Mouse (Mus musculus): ENCODE data around the gene Fgfr1op. TPM values are rescaled to one million over a fixed set of nuclear protein-coding genes. Genes with fewer than 3 reads are reported as not detected.
A peak's percentile ranks its signal among the peaks of the same experiment; 100 is the strongest.
"Not testable (repeated sequence)": the region's sequence is repeated elsewhere in the genome, so short reads cannot be mapped to it uniquely, and the experiment has no call there.

Fgfr1op gene
- 25.3 and 26.4 TPM in 2 replicates for polyA plus RNA-seq (2015; fragmentation: Nextera tagmentation; extraction: Ambion mirVana)

DNA sequence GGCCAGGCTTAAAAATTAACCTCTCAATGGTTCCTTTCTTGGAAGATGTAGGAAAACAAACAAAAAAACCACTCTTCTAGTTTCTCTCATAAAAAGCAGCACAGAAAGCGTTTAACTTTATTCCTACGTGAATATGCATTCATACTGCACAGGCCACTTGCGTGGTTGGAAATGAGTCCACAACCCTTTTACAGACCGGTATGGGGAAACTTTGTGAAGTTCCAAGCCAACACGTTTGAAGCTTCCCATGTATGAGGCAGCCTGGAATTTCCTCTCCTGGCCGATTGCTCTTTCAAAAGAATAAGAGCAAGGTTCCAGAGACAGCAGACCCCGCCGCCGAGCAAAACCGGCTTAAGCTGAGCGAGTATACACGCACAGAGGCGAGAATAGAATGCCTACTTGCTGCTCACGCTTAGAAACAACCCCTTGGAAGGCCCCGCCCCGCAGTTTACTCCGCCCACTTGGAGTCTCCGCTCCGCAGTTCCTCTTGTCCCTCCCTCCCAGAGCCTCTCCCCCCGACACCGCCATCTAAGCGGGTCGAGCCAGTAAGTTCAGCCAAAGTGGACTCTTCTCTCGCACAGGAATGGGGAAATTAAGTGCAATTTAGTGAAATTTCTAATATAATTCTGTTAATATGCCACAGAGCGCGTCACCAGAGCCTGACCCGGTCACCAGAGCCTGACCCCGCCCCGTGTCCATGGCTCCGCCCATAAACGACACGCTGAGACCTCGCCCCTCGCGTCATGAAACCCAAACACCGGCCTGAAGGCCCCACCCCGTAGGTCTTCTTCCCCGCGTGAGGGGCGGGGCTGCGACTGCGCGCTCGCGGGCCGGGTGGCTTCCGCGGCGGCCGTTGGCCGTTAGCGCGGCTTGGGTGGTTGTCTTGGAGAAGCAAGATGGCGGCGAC lies at the start of gene Fgfr1op:
Gene Fgfr1op (plus strand): TSS at position 801 of the 907 bp plus-strand sequence.
- H3K27me3 ChIP-seq (replicated peaks); H3K36me3 ChIP-seq (replicated peaks); H3K4me1 ChIP-seq; H3K9me3 ChIP-seq: not testable (repeated sequence)
- ATAC-seq (replicated peaks) = peak; percentile 97
- peak within 1 kb of the TSS; percentile 72; the same call in 1 of the 2 replicates for H3K27ac ChIP-seq
- H3K4me3 ChIP-seq = peak within 1 kb of the TSS; percentile 51
- H3K9ac ChIP-seq = peak within 1 kb of the TSS; percentile 55
- peak within 1 kb of the TSS; percentile 47 for H3K4me2 ChIP-seq
- WGBS = under 1% methylated on average over 20 of the region's 55 CpGs

DNA sequence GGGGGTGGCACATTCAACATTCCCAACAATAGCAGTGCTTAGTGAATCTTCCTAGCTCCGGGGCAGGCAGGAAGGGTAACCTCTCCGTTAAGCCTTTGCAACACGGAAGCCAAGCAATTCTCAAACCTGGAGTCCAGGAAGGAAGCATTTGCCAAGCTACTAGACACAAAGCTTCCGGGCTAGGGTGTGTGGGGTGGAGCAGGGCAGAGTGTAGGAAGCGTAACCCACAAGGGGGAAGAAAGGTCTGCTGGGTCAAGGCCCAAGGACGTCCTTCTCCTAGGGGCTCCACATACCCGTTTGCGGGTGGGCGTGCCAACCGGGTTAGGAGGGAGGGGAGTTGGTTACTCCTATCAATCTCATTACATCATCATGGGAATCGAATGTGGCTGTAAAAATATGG lies 48.9 kb upstream of the Fgfr1op start:
- not testable (repeated sequence) for ATAC-seq (replicated peaks)
- WGBS = 79% methylated on average over 8 of the region's 11 CpGs

DNA sequence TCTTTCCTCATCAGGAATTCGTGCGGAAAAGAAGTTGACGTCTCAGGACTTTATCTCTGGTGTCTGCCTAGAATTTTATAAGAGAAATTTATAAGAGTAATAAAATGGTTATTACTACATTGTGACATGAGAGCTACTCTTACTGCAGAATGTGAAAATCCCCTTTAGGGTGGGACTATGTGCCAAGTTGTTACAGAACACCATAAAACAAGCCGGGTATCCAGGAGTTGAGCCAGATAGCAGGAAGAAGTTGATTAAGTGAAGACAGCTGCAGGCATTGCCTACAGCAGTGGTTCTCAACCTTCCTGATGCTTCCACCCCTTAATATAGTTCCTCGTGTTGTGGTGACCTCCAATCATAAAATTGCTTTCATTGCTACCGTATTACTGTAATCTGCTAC lies 48.4 kb upstream of the Fgfr1op start:
- WGBS = no CpG with 5 or more reads among the region's 6 CpGs
- not testable (repeated sequence) for ATAC-seq (replicated peaks); H3K4me2 ChIP-seq; H3K4me1 ChIP-seq; H3K36me3 ChIP-seq (replicated peaks); H3K27me3 ChIP-seq (replicated peaks); H3K9me3 ChIP-seq; H3K9ac ChIP-seq; H3K4me3 ChIP-seq; H3K27ac ChIP-seq

More for the DNA sequence above, 48.9 kb upstream of the Fgfr1op start:
- not testable (repeated sequence) for H3K4me1 ChIP-seq; H3K4me2 ChIP-seq; H3K27ac ChIP-seq; H3K36me3 ChIP-seq (replicated peaks); H3K4me3 ChIP-seq; H3K27me3 ChIP-seq (replicated peaks); H3K9ac ChIP-seq; H3K9me3 ChIP-seq

DNA sequence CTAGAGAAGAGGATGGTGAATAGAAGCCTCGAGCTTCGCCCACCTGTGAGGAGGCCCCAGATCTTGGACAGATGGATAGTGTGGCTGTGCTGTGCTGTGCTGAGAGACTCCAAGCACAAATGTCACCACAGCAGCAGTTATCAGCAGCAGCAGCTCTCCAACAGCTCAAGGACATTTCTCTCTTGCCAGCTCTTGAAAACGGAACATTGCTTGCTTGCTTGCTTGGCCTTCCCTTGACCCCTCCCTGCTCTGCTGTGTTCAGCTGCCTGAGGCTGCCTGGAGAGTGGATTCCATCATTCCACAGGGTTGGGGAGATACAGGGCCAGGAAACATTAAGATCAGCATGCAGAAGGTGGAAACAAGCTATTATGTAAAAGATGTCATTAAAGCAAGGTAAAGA lies 42.3 kb upstream of the Fgfr1op start:
- H3K4me1 ChIP-seq; H3K27ac ChIP-seq; H3K4me3 ChIP-seq; H3K9me3 ChIP-seq; H3K4me2 ChIP-seq; H3K9ac ChIP-seq; H3K27me3 ChIP-seq (replicated peaks); ATAC-seq (replicated peaks); H3K36me3 ChIP-seq (replicated peaks): not testable (repeated sequence)
- no CpG with 5 or more reads among the region's 3 CpGs for WGBS

DNA sequence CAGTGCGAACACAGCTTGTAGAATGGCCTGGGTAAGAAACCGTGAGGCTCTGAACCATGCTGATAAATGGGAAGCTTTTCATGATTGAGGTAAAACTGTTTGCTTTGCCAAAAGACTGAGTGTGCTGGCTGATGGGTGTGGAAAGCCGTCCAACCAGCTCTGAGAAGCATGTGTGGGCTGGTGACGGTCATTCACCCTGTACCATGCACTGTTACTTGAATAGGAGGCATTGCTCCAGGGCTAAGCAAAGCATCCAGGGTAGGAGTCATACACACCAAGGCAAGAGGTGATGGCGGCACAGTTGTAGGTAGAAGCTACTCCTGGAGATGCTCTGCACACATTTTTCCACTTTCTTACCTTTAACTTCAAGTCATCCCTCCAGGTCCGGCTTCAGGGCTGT lies 40.7 kb upstream of the Fgfr1op start:
- H3K4me1 ChIP-seq; H3K9ac ChIP-seq; H3K4me2 ChIP-seq; H3K4me3 ChIP-seq; H3K27ac ChIP-seq; H3K27me3 ChIP-seq (replicated peaks); H3K9me3 ChIP-seq; H3K36me3 ChIP-seq (replicated peaks); ATAC-seq (replicated peaks): not testable (repeated sequence)
- WGBS = 83% methylated on average over 3 of the region's 6 CpGs

DNA sequence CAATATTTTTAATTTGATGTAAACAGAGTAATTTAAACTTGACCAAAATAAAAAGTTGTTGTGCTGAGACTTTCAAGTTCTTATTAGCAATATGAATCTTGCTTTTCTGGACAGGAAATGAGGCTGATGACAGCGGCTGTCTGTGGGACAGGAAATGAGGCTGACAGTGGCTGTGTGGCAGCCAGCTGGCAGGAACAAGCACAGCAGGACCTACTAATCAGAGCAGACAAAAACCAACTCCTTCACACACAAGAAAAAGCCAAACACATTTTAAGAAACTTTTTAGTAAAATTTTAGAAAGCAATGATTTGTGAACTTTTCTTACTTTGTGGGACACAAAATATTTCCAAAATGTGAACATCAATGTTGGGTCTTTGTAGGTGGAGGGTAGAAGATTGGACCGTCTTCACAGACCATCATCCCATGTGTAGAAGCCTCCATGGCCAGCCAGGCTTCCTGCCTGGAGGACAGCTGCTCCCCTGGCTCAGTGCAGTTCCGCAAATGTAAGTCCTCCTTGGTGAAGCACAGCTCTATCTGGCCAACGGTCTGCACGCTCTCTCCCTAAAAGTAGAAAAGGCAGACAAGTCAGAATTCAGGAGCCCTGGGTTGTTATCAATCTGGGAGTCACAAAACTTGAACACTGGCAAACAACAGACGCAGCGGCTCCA lies 36.8 kb upstream of the Fgfr1op start:
- not testable (repeated sequence) for H3K9ac ChIP-seq; H3K36me3 ChIP-seq (replicated peaks); H3K4me2 ChIP-seq; H3K27ac ChIP-seq; ATAC-seq (replicated peaks); H3K27me3 ChIP-seq (replicated peaks); H3K4me3 ChIP-seq; H3K4me1 ChIP-seq; H3K9me3 ChIP-seq
- WGBS = 91% methylated on average over 1 of the region's 7 CpGs

DNA sequence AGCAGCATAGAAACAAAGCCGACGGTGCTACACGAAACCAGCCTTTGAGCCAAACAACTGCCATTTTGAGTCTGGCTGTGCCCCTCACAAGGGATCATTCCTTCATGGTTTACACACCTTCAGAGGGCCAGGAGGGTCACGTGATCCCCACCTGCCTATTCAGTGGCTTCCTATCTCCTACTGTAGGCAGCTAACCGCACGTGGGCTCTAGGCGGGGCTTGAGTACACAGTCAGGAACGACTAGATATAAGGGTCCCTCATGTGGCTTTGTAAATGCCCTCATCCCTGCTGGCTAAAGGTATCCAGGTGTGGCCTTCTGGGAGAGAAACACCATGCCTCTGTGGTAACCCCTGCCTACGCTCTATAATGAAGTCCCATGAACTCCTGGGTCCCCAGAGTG lies 35.7 kb upstream of the Fgfr1op start:
- not testable (repeated sequence) for ATAC-seq (replicated peaks); H3K9ac ChIP-seq
- 83% methylated on average over 9 of the region's 9 CpGs for WGBS

DNA sequence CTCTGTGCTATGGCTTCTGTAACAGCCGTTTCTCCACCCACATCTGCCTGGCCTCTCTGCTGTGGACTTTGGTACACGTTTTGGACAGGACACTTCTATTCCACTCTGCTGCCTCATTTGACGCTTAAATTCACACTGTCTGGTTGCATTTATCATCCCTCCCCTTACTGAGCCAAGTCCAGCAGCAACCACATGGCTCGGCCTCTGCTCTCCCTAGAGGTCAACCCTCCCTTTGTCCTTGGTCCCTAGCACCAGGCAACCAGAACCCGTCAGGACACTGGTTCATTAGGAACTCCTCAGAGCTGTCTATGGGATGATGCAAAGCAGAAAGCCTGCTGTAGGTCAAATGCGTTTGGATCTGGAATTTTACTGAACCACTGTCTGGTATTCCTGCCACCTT lies 34.5 kb upstream of the Fgfr1op start:
- not testable (repeated sequence) for H3K36me3 ChIP-seq (replicated peaks); H3K9ac ChIP-seq; H3K27me3 ChIP-seq (replicated peaks); H3K9me3 ChIP-seq; H3K4me1 ChIP-seq; H3K4me3 ChIP-seq; H3K27ac ChIP-seq; ATAC-seq (replicated peaks); H3K4me2 ChIP-seq
- no CpG with 5 or more reads among the region's 6 CpGs for WGBS

More for the DNA sequence above, 35.7 kb upstream of the Fgfr1op start:
- H3K27ac ChIP-seq; H3K4me1 ChIP-seq; H3K4me2 ChIP-seq; H3K27me3 ChIP-seq (replicated peaks); H3K4me3 ChIP-seq; H3K36me3 ChIP-seq (replicated peaks); H3K9me3 ChIP-seq: not testable (repeated sequence)

DNA sequence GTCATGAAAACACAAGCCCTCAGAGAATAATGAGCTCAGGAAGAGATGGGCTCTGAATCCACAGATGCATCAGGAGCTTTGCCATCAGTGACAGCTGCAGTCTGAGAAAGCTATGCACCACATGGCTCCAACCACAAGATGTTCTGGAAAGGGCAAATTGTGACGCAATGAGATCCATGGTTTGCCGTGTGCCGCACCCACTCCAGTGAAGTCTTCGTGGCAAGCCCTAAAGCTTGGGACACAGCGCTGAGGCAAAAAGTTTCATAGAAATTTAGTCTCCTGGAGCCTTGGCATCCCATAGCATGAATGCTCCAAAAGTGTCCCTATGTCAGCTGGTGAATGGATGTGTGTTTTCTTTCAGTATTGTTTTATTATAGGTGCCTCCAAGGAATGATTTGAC lies 27.2 kb upstream of the Fgfr1op start:
- not testable (repeated sequence) for H3K27me3 ChIP-seq (replicated peaks); ATAC-seq (replicated peaks); H3K4me3 ChIP-seq; H3K9ac ChIP-seq; H3K9me3 ChIP-seq; H3K4me1 ChIP-seq; H3K36me3 ChIP-seq (replicated peaks); H3K27ac ChIP-seq; H3K4me2 ChIP-seq
- 95% methylated on average over 5 of the region's 5 CpGs for WGBS

DNA sequence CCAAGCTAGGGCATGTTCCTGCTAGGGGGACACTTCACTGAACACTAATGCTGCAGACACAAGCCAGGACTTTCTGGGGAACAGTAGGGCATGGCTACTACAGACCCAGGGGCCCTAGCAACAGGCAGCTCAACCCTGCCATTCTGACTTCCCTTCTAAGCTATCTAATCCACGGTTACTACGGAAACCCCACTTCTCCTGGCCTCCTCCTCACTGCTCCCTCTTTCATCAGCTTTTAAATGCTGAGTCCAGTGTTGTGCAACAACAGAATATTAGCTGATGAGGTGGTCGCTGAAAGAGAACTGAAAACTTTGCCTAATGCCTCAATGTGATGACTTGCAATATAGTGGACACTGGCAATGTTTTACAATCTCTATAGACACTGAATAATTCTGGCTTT lies 25.1 kb upstream of the Fgfr1op start:
- H3K4me3 ChIP-seq; H3K9ac ChIP-seq; H3K4me2 ChIP-seq; H3K36me3 ChIP-seq (replicated peaks); H3K9me3 ChIP-seq; H3K27me3 ChIP-seq (replicated peaks); ATAC-seq (replicated peaks); H3K4me1 ChIP-seq; H3K27ac ChIP-seq: not testable (repeated sequence)
- 26% methylated on average over 3 of the region's 3 CpGs for WGBS

DNA sequence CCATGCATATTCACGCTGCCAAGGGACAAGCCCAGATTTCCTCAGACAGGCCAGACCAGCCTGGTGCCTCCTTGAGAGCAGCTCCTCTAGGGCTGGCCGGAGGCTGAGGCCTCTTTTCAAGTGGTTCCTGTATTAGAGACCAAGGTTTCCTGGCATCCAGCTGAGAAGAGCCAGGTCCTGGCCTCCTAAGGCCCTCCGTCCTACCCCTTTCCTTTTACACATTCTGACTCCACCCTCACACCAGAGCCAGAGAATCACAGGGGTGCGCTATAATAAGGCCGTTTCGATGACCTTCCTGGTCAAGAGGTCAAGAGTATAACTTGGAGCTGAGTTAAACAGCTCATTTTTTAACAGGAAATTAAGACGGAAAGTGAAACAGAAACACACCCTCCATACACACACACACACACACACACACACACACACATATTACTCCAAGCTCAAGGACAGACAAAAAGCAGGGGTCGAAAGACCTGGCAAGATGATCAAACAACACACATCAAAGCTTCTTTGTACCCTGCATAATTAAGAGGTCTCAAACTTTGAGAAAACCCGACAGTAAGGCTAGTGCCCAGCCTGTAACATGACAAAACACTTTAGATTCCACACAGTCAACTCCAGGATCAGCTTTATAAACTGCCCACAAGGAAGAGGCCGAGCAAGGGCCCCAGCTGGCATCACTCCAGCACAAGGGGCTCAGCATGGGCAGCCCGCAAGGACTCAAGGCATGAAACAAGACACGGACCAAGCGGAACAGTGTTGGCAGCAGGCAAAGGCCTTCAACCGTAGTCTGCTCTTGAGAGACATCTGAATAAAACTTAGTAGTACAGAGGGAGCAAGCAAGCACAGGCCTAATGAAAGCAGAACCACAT lies 21.3 kb upstream of the Fgfr1op start:
- not testable (repeated sequence) for H3K9ac ChIP-seq; H3K9me3 ChIP-seq; H3K36me3 ChIP-seq (replicated peaks); ATAC-seq (replicated peaks); H3K27ac ChIP-seq; H3K4me3 ChIP-seq; H3K4me1 ChIP-seq; H3K4me2 ChIP-seq; H3K27me3 ChIP-seq (replicated peaks)
- whole genome bisulfite sequencing = 47% methylated on average over 13 of the region's 14 CpGs

DNA sequence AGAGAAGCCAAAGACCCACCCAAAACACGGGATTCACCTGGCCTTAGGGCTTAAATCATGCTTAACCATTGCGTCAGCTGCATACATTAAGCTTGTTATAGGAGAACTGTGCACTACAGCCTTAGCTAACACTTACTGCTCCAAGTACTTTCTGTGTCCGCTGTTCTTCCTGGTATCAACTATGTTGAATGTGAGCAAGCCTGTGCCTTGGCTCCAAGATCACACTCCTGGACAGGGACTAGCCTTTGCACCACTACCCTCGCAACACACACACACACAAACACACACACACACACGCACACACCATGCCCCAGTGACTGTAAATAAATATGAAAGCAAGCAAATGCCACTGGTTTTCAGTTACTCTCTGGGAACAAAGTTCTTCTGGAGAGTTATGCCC lies 18.4 kb upstream of the Fgfr1op start:
- not testable (repeated sequence) for H3K9ac ChIP-seq; H3K4me1 ChIP-seq; ATAC-seq (replicated peaks); H3K27me3 ChIP-seq (replicated peaks); H3K36me3 ChIP-seq (replicated peaks); H3K9me3 ChIP-seq; H3K27ac ChIP-seq
- Histone ChIP-seq H3K4me2 (peak overlapping the region; percentile 70), H3K4me3 (peak overlapping the region; percentile 48)
- 23% methylated on average over 5 of the region's 5 CpGs for WGBS
